Mouse (Mus musculus) stomach, embryonic 14.5 days (tissue): ENCODE measurements around the gene Fkbp2. TPM values are rescaled to one million over a fixed set of nuclear protein-coding genes. Genes with fewer than 3 reads are reported as not detected.

Experiments used
- ATAC-seq: fragments of 200-750 bp; cut with Nextera tagmentation; 2 replicates; pipeline ENCODE4 v1.8.0; 2017; ENCODE audit warnings: low read depth, moderate TSS enrichment; ENCODE audit not compliant: insufficient number of reproducible peaks, insufficient read depth, low FRiP score
- H3K27ac ChIP-seq: fragments of 300-500 bp; sonication (generic); 2 replicates; pipeline ENCODE4 v1.5.1; 2014; ENCODE audit warnings: mild to moderate bottlenecking, low read length, moderate library complexity, mixed read lengths
- H3K27me3 ChIP-seq: fragments of 300-500 bp; sonication (generic); 2 replicates; pipeline ENCODE4 v1.6.1; 2014; ENCODE audit warnings: low read length, control low read depth, mixed read lengths; ENCODE audit not compliant: control insufficient read depth, insufficient read depth
- H3K36me3 ChIP-seq: fragments of 300-500 bp; sonication (generic); 2 replicates; pipeline ENCODE4 v1.6.1; 2014; ENCODE audit warnings: mild to moderate bottlenecking, control low read depth, low read length, moderate library complexity, mixed read lengths; ENCODE audit not compliant: control insufficient read depth, insufficient read depth
- H3K4me1 ChIP-seq: fragments of 300-500 bp; sonication (generic); 2 replicates; pipeline ENCODE4 v1.6.1; 2014; ENCODE audit warnings: low read length, control low read depth, mixed read lengths; ENCODE audit not compliant: control insufficient read depth, insufficient read depth
- H3K4me2 ChIP-seq: fragments of 300-500 bp; sonication (generic); replicated peaks from 2 replicates; pipeline ENCODE4 v1.6.1; 2014; ENCODE audit warnings: low read depth, low read length, control low read depth
- H3K4me3 ChIP-seq: fragments of 300-500 bp; sonication (generic); 2 replicates; pipeline ENCODE4 v1.5.1; 2014; ENCODE audit warnings: low read depth, low read length, control low read depth
- H3K9ac ChIP-seq: fragments of 300-500 bp; sonication (generic); replicated peaks from 2 replicates; pipeline ENCODE4 v1.6.1; 2014; ENCODE audit warnings: low read depth, mild to moderate bottlenecking, control low read depth, low read length, moderate library complexity, mixed read lengths
- H3K9me3 ChIP-seq: fragments of 300-500 bp; sonication (generic); 2 replicates; pipeline ENCODE4 v1.6.1; 2016; ENCODE audit warnings: low read depth, low read length, control low read depth; ENCODE audit not compliant: control insufficient read depth
- WGBS: fragments of 180-500 bp; shearing (Covaris S2); extraction: QIAGEN DNeasy Blood & Tissue Kit; methylation state at CpG from one replicate; pipeline ENCODE4 v1.1.7; 2014; 5-methylcytosine and 5-hydroxymethylcytosine counted together
- polyA plus RNA-seq: library from polyadenylated mRNA; unstranded; fragments of >200 nt; fragmentation: Nextera tagmentation; extraction: Ambion mirVana; gene quantifications from 2 replicates; pipeline ENCODE4 v1.2.1, GENCODE M21; 2014

Gene Fkbp2
- polyA plus RNA-seq, 1 experiment from 2014 or later = 94.1 TPM

DNA sequence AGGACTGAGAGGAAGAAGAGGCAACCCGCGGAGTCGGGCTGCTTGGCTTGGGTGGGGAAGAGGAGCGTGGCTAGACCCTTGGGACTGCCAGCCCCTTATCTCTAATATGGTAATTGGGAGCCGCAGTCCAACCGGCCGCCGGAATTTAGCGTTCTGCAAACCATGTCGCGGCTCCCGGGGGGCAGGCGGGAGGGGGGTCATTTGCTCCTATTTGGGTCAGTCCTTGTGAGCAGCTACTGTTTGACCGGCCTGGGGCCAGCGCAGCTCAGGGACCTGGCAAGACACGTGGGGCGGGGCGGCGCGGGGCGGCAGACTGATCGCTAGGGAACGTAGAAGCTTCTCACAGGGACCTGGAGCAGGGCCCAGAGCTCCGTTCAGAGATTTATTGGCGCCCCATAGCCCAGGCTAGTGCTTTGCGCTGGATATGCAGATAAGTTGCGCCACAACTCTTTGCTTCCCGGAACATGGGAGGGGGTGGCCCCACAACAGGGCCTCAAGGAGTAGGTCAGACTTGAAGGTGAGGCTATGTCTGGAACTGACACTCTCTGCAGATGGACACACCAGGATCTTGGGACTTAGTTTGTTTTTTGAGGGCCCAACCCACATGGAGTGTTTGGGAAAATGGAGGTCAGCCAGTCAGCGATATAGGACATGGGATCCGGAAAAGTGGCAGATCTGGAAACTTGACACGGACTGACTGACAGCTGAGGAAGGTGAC, 28.1 kb downstream of the Fkbp2 start:
- Histone ChIP-seq H3K27ac (peak overlapping the region; percentile 97), H3K4me1 (peaks cover 20% of the 10 kb centered on the region), H3K36me3 (peaks cover 35% of the 10 kb centered on the region), H3K27me3 (no peaks in the 10 kb centered on the region), H3K9me3 (no peaks in the 10 kb centered on the region), H3K4me2 (peak overlapping the region; percentile 93), H3K4me3 (peak overlapping the region; percentile 57), H3K9ac (peak overlapping the region; percentile 61)
- peak; percentile 30 for ATAC-seq
- WGBS = 2% methylated on average over 31 of the region's 31 CpGs

- ATAC-seq = peak; percentile 72
- 0% methylated on average over 35 of the region's 35 CpGs for WGBS
- peaks cover 20% of the 10 kb centered on the region for H3K4me1 ChIP-seq
- peak overlapping the region; percentile 97 for H3K27ac ChIP-seq
- peak overlapping the region; percentile 93 for H3K4me2 ChIP-seq
- H3K36me3 ChIP-seq = peaks cover 29% of the 10 kb centered on the region
- peak overlapping the region; percentile 57 for H3K4me3 ChIP-seq
- no peaks in the 10 kb centered on the region for H3K9me3 ChIP-seq
- no peaks in the 10 kb centered on the region for H3K27me3 ChIP-seq
- H3K9ac ChIP-seq = peak overlapping the region; percentile 61
These were observed 28.8 kb downstream of the Fkbp2 start for GRCm38 (mm10) chr19:6951381-6951968.

DNA sequence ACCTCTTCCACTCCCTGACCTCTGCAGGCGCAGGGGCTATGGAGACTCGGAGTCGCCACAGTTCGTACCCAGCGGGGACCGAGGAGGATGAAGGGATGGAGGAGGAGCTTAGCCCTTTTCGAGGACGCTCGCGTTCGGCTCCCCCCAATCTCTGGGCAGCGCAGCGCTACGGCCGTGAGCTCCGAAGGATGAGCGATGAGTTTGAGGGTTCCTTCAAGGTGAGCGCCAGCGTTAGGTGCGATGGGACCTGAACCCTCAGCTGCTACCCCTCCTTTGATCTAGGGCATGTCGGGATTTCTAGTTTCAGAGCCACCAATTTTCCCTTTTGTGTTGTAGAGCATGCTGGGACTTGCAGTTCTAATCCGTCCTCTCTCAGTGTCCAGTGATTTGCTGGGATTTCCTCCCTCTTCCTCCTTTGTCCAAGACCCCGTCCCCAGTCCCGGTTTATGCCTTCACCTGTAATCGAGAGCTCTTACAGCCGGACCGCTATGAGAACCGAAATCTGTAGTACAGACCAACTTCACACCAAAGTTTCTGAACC, 29.6 kb downstream of the Fkbp2 start:
- Histone ChIP-seq H3K9ac (peak overlapping the region; percentile 61), H3K4me3 (peak overlapping the region; percentile 57), H3K4me2 (peak overlapping the region; percentile 93), H3K9me3 (no peaks in the 10 kb centered on the region), H3K27ac (peak overlapping the region; percentile 97), H3K36me3 (peaks cover 21% of the 10 kb centered on the region), H3K27me3 (no peaks in the 10 kb centered on the region), H3K4me1 (peaks cover 20% of the 10 kb centered on the region)
- WGBS = under 1% methylated on average over 28 of the region's 28 CpGs
- 0 out of 2 replicates have a peak, but pooled peaks have one; percentile 3 for ATAC-seq

DNA sequence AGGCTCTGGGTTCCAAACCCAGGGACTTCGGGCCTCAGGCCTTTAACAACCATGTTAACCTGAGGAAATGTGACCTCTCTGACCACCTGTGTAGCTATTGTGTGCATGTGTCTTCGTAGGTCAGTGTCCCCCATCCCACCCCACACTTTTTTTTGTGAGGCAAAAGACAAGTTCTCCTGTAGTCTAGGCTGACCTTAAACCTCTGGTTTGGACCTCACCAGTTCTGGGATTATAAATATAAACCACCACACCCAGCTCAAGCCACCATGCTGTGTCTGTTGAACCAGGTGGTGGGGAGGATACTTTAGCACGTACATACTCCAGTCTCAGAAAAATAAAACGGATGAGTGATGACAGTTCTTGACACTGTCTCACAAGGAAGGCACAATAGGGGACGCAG, 30.4 kb downstream of the Fkbp2 start:
- H3K9ac ChIP-seq = peak overlapping the region; percentile 61; the same call in 1 of the 2 replicates
- ATAC-seq = no peak
- peak overlapping the region; percentile 57 for H3K4me3 ChIP-seq
- H3K4me2 ChIP-seq = peak overlapping the region; percentile 93
- 55% methylated on average over 5 of the region's 5 CpGs for WGBS
- H3K4me1 ChIP-seq = peaks cover 20% of the 10 kb centered on the region
- peak overlapping the region; percentile 97; the same call in 1 of the 2 replicates for H3K27ac ChIP-seq
- no peaks in the 10 kb centered on the region for H3K9me3 ChIP-seq
- H3K36me3 ChIP-seq = peaks cover 14% of the 10 kb centered on the region; the same call in 1 of the 2 replicates
- H3K27me3 ChIP-seq = no peaks in the 10 kb centered on the region

GRCm38 (mm10) chr19:6949532-6949931, 30.8 kb downstream of the Fkbp2 start:
- Histone ChIP-seq H3K4me2 (peak overlapping the region; percentile 93), H3K4me1 (peaks cover 20% of the 10 kb centered on the region), H3K27me3 (no peaks in the 10 kb centered on the region), H3K4me3 (no peak overlapping the region), H3K36me3 (peaks cover 9% of the 10 kb centered on the region; the same call in 1 of the 2 replicates), H3K9me3 (no peaks in the 10 kb centered on the region), H3K9ac (no peak overlapping the region), H3K27ac (no peak overlapping the region; the same call in 1 of the 2 replicates)
- WGBS = 80% methylated on average over 5 of the region's 5 CpGs
- no peak for ATAC-seq

- Histone ChIP-seq H3K9me3 (no peaks in the 10 kb centered on the region), H3K4me2 (no peak overlapping the region), H3K27ac (no peak overlapping the region), H3K4me3 (no peak overlapping the region), H3K36me3 (no peaks in the 10 kb centered on the region; the same call in 1 of the 2 replicates), H3K4me1 (peaks cover 18% of the 10 kb centered on the region), H3K9ac (no peak overlapping the region), H3K27me3 (no peaks in the 10 kb centered on the region)
- 76% methylated on average over 4 of the region's 4 CpGs for WGBS
- ATAC-seq = no peak
These were observed 32.1 kb downstream of the Fkbp2 start for GRCm38 (mm10) chr19:6948186-6948585.

- H3K9me3 ChIP-seq = no peaks in the 10 kb centered on the region
- no peak overlapping the region for H3K27ac ChIP-seq
- H3K4me3 ChIP-seq = no peak overlapping the region
- 45% methylated on average over 4 of the region's 4 CpGs for WGBS
- H3K4me1 ChIP-seq = peaks cover 19% of the 10 kb centered on the region
- no peaks in the 10 kb centered on the region; the same call in 1 of the 2 replicates for H3K36me3 ChIP-seq
- no peaks in the 10 kb centered on the region for H3K27me3 ChIP-seq
- no peak overlapping the region for H3K9ac ChIP-seq
- H3K4me2 ChIP-seq = no peak overlapping the region
- no peak for ATAC-seq
These were observed 32.6 kb downstream of the Fkbp2 start for GRCm38 (mm10) chr19:6947742-6948141.

- ATAC-seq = no peak
- no peak overlapping the region for H3K4me3 ChIP-seq
- no peak overlapping the region for H3K9ac ChIP-seq
- no peak overlapping the region for H3K4me2 ChIP-seq
- no peak overlapping the region for H3K27ac ChIP-seq
- no peaks in the 10 kb centered on the region for H3K27me3 ChIP-seq
- peaks cover 11% of the 10 kb centered on the region; the same call in 1 of the 2 replicates for H3K4me1 ChIP-seq
- H3K9me3 ChIP-seq = no peaks in the 10 kb centered on the region
- WGBS = 93% methylated on average over 6 of the region's 6 CpGs
- H3K36me3 ChIP-seq = no peaks in the 10 kb centered on the region; the same call in 1 of the 2 replicates
These were observed 36.6 kb downstream of the Fkbp2 start for GRCm38 (mm10) chr19:6943709-6944108.
